Mouse (Mus musculus) B cell, adult 67 days (primary cell): Measurements from ENCODE around the gene Olfr938. TPM values are rescaled to one million over a fixed set of nuclear protein-coding genes. Genes with fewer than 3 reads are reported as not detected.

Source experiments
- total RNA-seq, 2 experiments: library from RNA; stranded (reverse); gene quantifications; 4 replicates each; pipeline ENCODE4 v1.2.4; 2023

Gene Olfr938
- not detected for total RNA-seq

DNA sequence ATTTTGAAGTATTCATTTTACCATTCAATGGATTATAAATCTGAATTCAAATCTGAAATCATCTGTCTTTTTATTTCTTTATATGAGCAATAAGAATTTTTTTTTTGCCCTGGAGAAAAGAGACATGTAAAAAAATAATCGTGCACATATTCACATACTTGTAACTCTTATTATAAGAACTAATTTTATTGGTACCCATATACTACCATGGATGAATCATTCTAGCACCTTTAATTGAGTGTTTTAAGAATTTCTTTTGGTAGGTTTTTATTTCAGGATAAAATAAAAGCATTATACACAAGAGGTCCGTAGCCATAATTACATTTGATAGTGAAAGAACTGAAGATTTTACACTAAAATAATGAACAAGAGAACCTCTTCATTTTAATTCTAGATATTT is at the start of gene Olfr938:
Gene Olfr938 (minus strand): TSS at position 101 of the 400 bp plus-strand sequence.

DNA sequence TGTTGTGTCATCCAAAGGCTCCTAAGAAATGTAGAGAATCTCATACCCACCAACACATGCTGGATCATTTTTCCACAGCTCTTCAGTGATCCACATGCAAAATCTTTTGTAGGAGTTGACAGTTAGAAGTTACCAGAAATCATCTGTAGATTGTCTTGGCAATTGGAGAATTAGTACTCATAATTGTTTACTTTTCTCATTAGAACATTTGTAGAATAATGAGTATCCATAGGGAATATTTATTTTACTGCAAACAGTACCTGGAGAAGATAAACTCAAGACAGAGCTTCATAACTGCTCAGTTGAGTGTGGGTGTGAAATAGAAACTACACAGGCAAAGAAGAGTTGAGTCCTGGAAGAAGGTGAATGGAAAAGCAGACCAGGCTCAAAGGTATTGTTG is 49.1 kb upstream of the Olfr938 start, which contains the start of gene Olfr27:
Gene Olfr27 (plus strand): TSS at position 301 of the 400 bp plus-strand sequence.

DNA sequence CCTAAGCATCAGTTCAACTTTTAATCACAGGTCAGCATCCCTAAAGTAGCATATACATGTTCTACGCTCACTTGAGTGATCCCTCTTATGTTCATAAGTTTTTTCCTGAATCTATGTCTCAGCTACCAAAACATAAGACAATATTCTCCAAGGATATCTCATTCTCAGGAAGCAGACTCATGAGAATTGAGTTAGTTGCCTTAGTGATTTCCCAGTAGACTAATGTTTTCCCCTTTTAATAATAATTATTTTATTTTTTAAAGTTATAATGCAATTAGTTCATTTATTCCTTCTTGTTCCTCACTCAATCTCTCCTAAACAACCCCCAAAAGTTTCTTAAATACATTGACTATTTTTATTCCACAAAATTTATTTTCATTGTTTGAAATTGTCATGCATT is 13.8 kb downstream of the Olfr938 start, which contains the start of gene Olfr937:
Gene Olfr937 (minus strand): TSS at position 101 of the 400 bp plus-strand sequence.

Other genes with a start within 250 kb of the Olfr938 start
- not detected for gene Olfr924, start 234.4 kb downstream of the Olfr938 start, total RNA-seq
- gene Olfr26, start 223.8 kb downstream of the Olfr938 start, total RNA-seq: not detected
- gene Olfr926, start 201.8 kb downstream of the Olfr938 start, total RNA-seq: not detected
- gene Olfr930, start 149.1 kb downstream of the Olfr938 start, total RNA-seq: not detected
- not detected for gene Olfr933, start 106.6 kb downstream of the Olfr938 start, total RNA-seq
- gene Olfr934, start 90.6 kb downstream of the Olfr938 start, total RNA-seq: not detected
- gene Olfr935, start 79.2 kb downstream of the Olfr938 start, total RNA-seq: not detected
- gene Olfr146, start 55.5 kb downstream of the Olfr938 start, total RNA-seq: not detected
- not detected for gene Olfr937, start 13.9 kb downstream of the Olfr938 start, total RNA-seq
- not detected for gene Olfr27, start 49.2 kb upstream of the Olfr938 start, total RNA-seq
- not detected for gene Olfr943, start 87.4 kb upstream of the Olfr938 start, total RNA-seq
- gene Olfr944, start 123.0 kb upstream of the Olfr938 start, total RNA-seq: not detected
- gene Olfr1537, start 171.1 kb upstream of the Olfr938 start, total RNA-seq: not detected
- gene Olfr945, start 197.9 kb upstream of the Olfr938 start, total RNA-seq: not detected
- not detected for gene Olfr948, start 247.2 kb upstream of the Olfr938 start, total RNA-seq